Mouse (Mus musculus) forebrain, embryonic 15.5 days (tissue): ENCODE data around the gene Mrtfb. TPM values are rescaled to one million over a fixed set of nuclear protein-coding genes. Genes with fewer than 3 reads are reported as not detected.

Experiments used
- ATAC-seq: fragments of 200-750 bp; cut with Nextera tagmentation; replicated peaks from 2 replicates; pipeline ENCODE4 v1.8.0; 2017; ENCODE audit warnings: mild to moderate bottlenecking, moderate TSS enrichment, moderate library complexity
- H3K27ac ChIP-seq: fragments of 300-500 bp; sonication (generic); replicated peaks from 2 replicates; pipeline ENCODE4 v1.5.1; 2015; ENCODE audit warnings: mild to moderate bottlenecking, inconsistent platforms
- H3K27me3 ChIP-seq: fragments of 300-500 bp; sonication (generic); 2 replicates; pipeline ENCODE4 v1.6.1; 2015; ENCODE audit warnings: inconsistent platforms
- H3K36me3 ChIP-seq: fragments of 300-500 bp; sonication (generic); 2 replicates; pipeline ENCODE4 v1.6.1; 2015; ENCODE audit warnings: mild to moderate bottlenecking, inconsistent platforms
- H3K4me1 ChIP-seq: fragments of 300-500 bp; sonication (generic); 2 replicates; pipeline ENCODE4 v1.6.1; 2015; ENCODE audit warnings: inconsistent platforms
- H3K4me2 ChIP-seq: fragments of 300-500 bp; sonication (generic); replicated peaks from 2 replicates; pipeline ENCODE4 v1.6.1; 2015; ENCODE audit warnings: mild to moderate bottlenecking, inconsistent platforms
- H3K4me3 ChIP-seq: fragments of 300-500 bp; sonication (generic); 2 replicates; pipeline ENCODE4 v1.5.1; 2015; ENCODE audit warnings: mild to moderate bottlenecking, inconsistent platforms
- H3K9ac ChIP-seq: fragments of 300-500 bp; sonication (generic); replicated peaks from 2 replicates; pipeline ENCODE4 v1.6.1; 2015; ENCODE audit warnings: mild to moderate bottlenecking, inconsistent platforms
- H3K9me3 ChIP-seq: fragments of 300-500 bp; sonication (generic); 2 replicates; pipeline ENCODE4 v1.6.1; 2016; ENCODE audit warnings: inconsistent platforms
- WGBS: fragments of 180-500 bp; shearing (Covaris S2); methylation state at CpG from one replicate; pipeline ENCODE4 v1.1.7; 2015; ENCODE audit warnings: mixed read lengths; 5-methylcytosine and 5-hydroxymethylcytosine counted together
- polyA plus RNA-seq: library from polyadenylated mRNA; unstranded; fragments of >200 nt; fragmentation: Nextera tagmentation; extraction: Ambion mirVana; gene quantifications from 2 replicates; pipeline ENCODE4 v1.2.1, GENCODE M21; 2015

The Mrtfb gene
- polyA plus RNA-seq, 1 experiment from 2014 or later: 12.2 TPM

GRCm38 (mm10) chr16:13415465-13415864, 159.2 kb downstream of the Mrtfb start:
- Histone ChIP-seq H3K36me3 (peaks cover 26% of the 10 kb centered on the region), H3K9ac (no peak overlapping the region), H3K4me3 (no peak overlapping the region), H3K4me2 (no peak overlapping the region), H3K27ac (no peak overlapping the region), H3K4me1 (no peaks in the 10 kb centered on the region), H3K27me3 (no peaks in the 10 kb centered on the region), H3K9me3 (no peaks in the 10 kb centered on the region)
- no peak for ATAC-seq
- WGBS: 96% methylated on average over 6 of the region's 6 CpGs

GRCm38 (mm10) chr16:13416465-13416864, 160.2 kb downstream of the Mrtfb start:
- Histone ChIP-seq H3K4me2 (no peak overlapping the region), H3K27ac (no peak overlapping the region), H3K4me3 (no peak overlapping the region), H3K27me3 (no peaks in the 10 kb centered on the region), H3K9me3 (no peaks in the 10 kb centered on the region), H3K4me1 (no peaks in the 10 kb centered on the region), H3K9ac (no peak overlapping the region), H3K36me3 (peaks cover 17% of the 10 kb centered on the region)
- ATAC-seq: no peak
- WGBS: 61% methylated on average over 10 of the region's 10 CpGs

GRCm38 (mm10) chr16:13417904-13418303, 161.6 kb downstream of the Mrtfb start:
- no peak for ATAC-seq

GRCm38 (mm10) chr16:13419752-13420151, 163.5 kb downstream of the Mrtfb start:
- Histone ChIP-seq H3K36me3 (no peaks in the 10 kb centered on the region), H3K4me1 (no peaks in the 10 kb centered on the region), H3K4me2 (no peak overlapping the region), H3K27ac (no peak overlapping the region), H3K9me3 (no peaks in the 10 kb centered on the region), H3K4me3 (no peak overlapping the region), H3K9ac (no peak overlapping the region), H3K27me3 (no peaks in the 10 kb centered on the region)
- no peak for ATAC-seq
- WGBS: 90% methylated on average over 2 of the region's 2 CpGs

More at GRCm38 (mm10) chr16:13417904-13418303, 161.6 kb downstream of the Mrtfb start:
- no peaks in the 10 kb centered on the region for H3K9me3 ChIP-seq
- no peaks in the 10 kb centered on the region for H3K4me1 ChIP-seq
- no peak overlapping the region for H3K27ac ChIP-seq
- WGBS: 90% methylated on average over 5 of the region's 5 CpGs
- peaks cover 5% of the 10 kb centered on the region; the same call in 1 of the 2 replicates for H3K36me3 ChIP-seq
- no peak overlapping the region for H3K9ac ChIP-seq
- no peak overlapping the region for H3K4me3 ChIP-seq
- no peak overlapping the region for H3K4me2 ChIP-seq
- H3K27me3 ChIP-seq: no peaks in the 10 kb centered on the region

GRCm38 (mm10) chr16:13422522-13422921, 166.2 kb downstream of the Mrtfb start:
- WGBS: 95% methylated on average over 3 of the region's 3 CpGs
- no peak for ATAC-seq

GRCm38 (mm10) chr16:13423587-13424355, 167.5 kb downstream of the Mrtfb start:
- no peaks in the 10 kb centered on the region for H3K27me3 ChIP-seq
- H3K4me1 ChIP-seq: no peaks in the 10 kb centered on the region
- no peak overlapping the region for H3K4me3 ChIP-seq
- no peak overlapping the region for H3K27ac ChIP-seq
- no peaks in the 10 kb centered on the region for H3K9me3 ChIP-seq
- H3K9ac ChIP-seq: no peak overlapping the region
- no peaks in the 10 kb centered on the region for H3K36me3 ChIP-seq
- no peak for ATAC-seq
- WGBS: 86% methylated on average over 8 of the region's 8 CpGs
- H3K4me2 ChIP-seq: no peak overlapping the region

More at GRCm38 (mm10) chr16:13422522-13422921, 166.2 kb downstream of the Mrtfb start:
- H3K27ac ChIP-seq: no peak overlapping the region
- no peak overlapping the region for H3K4me2 ChIP-seq
- no peak overlapping the region for H3K9ac ChIP-seq
- H3K4me3 ChIP-seq: no peak overlapping the region
- no peaks in the 10 kb centered on the region for H3K4me1 ChIP-seq
- no peaks in the 10 kb centered on the region for H3K9me3 ChIP-seq
- no peaks in the 10 kb centered on the region for H3K36me3 ChIP-seq
- no peaks in the 10 kb centered on the region for H3K27me3 ChIP-seq

GRCm38 (mm10) chr16:13425804-13426203, 169.5 kb downstream of the Mrtfb start:
- H3K4me2 ChIP-seq: no peak overlapping the region
- H3K4me3 ChIP-seq: no peak overlapping the region
- ATAC-seq: no peak
- H3K27ac ChIP-seq: no peak overlapping the region
- no peaks in the 10 kb centered on the region for H3K36me3 ChIP-seq
- H3K9ac ChIP-seq: no peak overlapping the region
- no peaks in the 10 kb centered on the region for H3K4me1 ChIP-seq
- H3K9me3 ChIP-seq: no peaks in the 10 kb centered on the region
- H3K27me3 ChIP-seq: no peaks in the 10 kb centered on the region
- 86% methylated on average over 6 of the region's 6 CpGs for WGBS

- no peak overlapping the region for H3K4me2 ChIP-seq
- no peaks in the 10 kb centered on the region for H3K9me3 ChIP-seq
- H3K36me3 ChIP-seq: no peaks in the 10 kb centered on the region
- WGBS: 83% methylated on average over 10 of the region's 10 CpGs
- H3K4me1 ChIP-seq: no peaks in the 10 kb centered on the region
- no peak overlapping the region for H3K9ac ChIP-seq
- H3K27me3 ChIP-seq: no peaks in the 10 kb centered on the region
- H3K4me3 ChIP-seq: no peak overlapping the region
- no peak overlapping the region for H3K27ac ChIP-seq
- no peak for ATAC-seq
Measured at GRCm38 (mm10) chr16:13426831-13427589, 170.7 kb downstream of the Mrtfb start.

GRCm38 (mm10) chr16:13428077-13428476, 171.8 kb downstream of the Mrtfb start:
- H3K4me2 ChIP-seq: no peak overlapping the region
- H3K27ac ChIP-seq: no peak overlapping the region
- no peak for ATAC-seq
- WGBS: 75% methylated on average over 5 of the region's 5 CpGs
- no peaks in the 10 kb centered on the region for H3K9me3 ChIP-seq
- H3K4me1 ChIP-seq: no peaks in the 10 kb centered on the region
- H3K9ac ChIP-seq: no peak overlapping the region
- no peaks in the 10 kb centered on the region for H3K36me3 ChIP-seq
- H3K27me3 ChIP-seq: no peaks in the 10 kb centered on the region
- H3K4me3 ChIP-seq: no peak overlapping the region

- no peak overlapping the region for H3K4me2 ChIP-seq
- H3K4me3 ChIP-seq: no peak overlapping the region
- no peaks in the 10 kb centered on the region for H3K36me3 ChIP-seq
- H3K9ac ChIP-seq: no peak overlapping the region
- no peaks in the 10 kb centered on the region for H3K9me3 ChIP-seq
- no peak for ATAC-seq
- H3K27me3 ChIP-seq: no peaks in the 10 kb centered on the region
- H3K27ac ChIP-seq: no peak overlapping the region
- H3K4me1 ChIP-seq: no peaks in the 10 kb centered on the region
- WGBS: 85% methylated on average over 1 of the region's 1 CpGs
Measured at GRCm38 (mm10) chr16:13428806-13429205, 172.5 kb downstream of the Mrtfb start.

- H3K27ac ChIP-seq: no peak overlapping the region
- no peaks in the 10 kb centered on the region for H3K27me3 ChIP-seq
- no peaks in the 10 kb centered on the region for H3K4me1 ChIP-seq
- no peak overlapping the region for H3K4me2 ChIP-seq
- no peak overlapping the region for H3K4me3 ChIP-seq
- 70% methylated on average over 7 of the region's 7 CpGs for WGBS
- no peaks in the 10 kb centered on the region for H3K9me3 ChIP-seq
- no peak for ATAC-seq
- H3K36me3 ChIP-seq: no peaks in the 10 kb centered on the region
- no peak overlapping the region for H3K9ac ChIP-seq
Measured at GRCm38 (mm10) chr16:13429921-13430606, 173.8 kb downstream of the Mrtfb start.

- Histone ChIP-seq H3K4me1 (no peaks in the 10 kb centered on the region), H3K27ac (no peak overlapping the region), H3K36me3 (no peaks in the 10 kb centered on the region), H3K4me3 (no peak overlapping the region), H3K27me3 (no peaks in the 10 kb centered on the region), H3K9ac (no peak overlapping the region), H3K4me2 (no peak overlapping the region), H3K9me3 (no peaks in the 10 kb centered on the region)
- WGBS: 73% methylated on average over 1 of the region's 1 CpGs
- no peak for ATAC-seq
Measured at GRCm38 (mm10) chr16:13430940-13431339, 174.7 kb downstream of the Mrtfb start.
